Mouse (Mus musculus) olfactory bulb, adult 2 months (tissue): ENCODE measurements at regions not wholly inside any gene's neighbourhood (a gene's known extent, or its start where the extent isn't known, plus 50 kb on each side); places are given as distances from the start of the nearest gene placed in this dataset.

ENCODE experiments used
- CTCF ChIP-seq: fragments of 200-500 bp; IDR thresholded peaks from 2 replicates; pipeline ENCODE4 v1.5.1; 2012; ENCODE audit warnings: low read depth, mild to moderate bottlenecking, low read length, moderate library complexity; ENCODE audit not compliant: insufficient read depth
- POLR2A ChIP-seq: fragments of 200-500 bp; IDR thresholded peaks from 2 replicates; pipeline ENCODE4 v1.6.1; 2012; ENCODE audit warnings: mild to moderate bottlenecking, low read depth, low read length, moderate library complexity; ENCODE audit not compliant: insufficient read depth

DNA sequence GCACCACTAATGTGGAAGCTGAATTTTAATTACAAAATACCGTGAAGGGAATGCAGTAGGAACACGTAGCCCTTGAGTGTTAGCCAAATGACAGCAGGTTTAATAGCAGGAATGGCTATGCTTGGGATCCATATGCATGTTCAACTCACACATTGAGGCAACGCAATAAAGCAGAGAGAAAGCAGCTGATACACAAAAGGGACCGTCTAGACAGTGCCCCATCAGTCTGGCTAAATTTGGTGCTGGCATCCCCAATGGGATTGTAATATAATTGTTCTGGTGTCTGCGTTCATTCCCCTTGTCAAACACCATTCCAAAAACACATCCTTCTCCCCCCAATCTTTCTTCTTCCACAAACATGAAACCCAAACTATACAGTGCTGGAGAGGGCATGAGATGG is 165.1 kb upstream of the Tmem161b start:
- TF ChIP-seq POLR2A: no peak
- no peak for TF ChIP-seq CTCF
